Mouse (Mus musculus) cerebellum, adult 8-10 months (tissue): ENCODE measurements around the gene Fbxl4.

Source experiments
- DNase-seq: peaks from one replicate; pipeline ENCODE4 v3.0.0; 2022

The Fbxl4 gene

GRCm38 (mm10) chr4:22477711-22478230, 120.4 kb downstream of the Fbxl4 start:
- no peak for DNase-seq

GRCm38 (mm10) chr4:22478488-22479367, 121.4 kb downstream of the Fbxl4 start:
- no peak for DNase-seq

- no peak for DNase-seq
Measured at GRCm38 (mm10) chr4:22479368-22480090, 122.2 kb downstream of the Fbxl4 start.

DNA sequence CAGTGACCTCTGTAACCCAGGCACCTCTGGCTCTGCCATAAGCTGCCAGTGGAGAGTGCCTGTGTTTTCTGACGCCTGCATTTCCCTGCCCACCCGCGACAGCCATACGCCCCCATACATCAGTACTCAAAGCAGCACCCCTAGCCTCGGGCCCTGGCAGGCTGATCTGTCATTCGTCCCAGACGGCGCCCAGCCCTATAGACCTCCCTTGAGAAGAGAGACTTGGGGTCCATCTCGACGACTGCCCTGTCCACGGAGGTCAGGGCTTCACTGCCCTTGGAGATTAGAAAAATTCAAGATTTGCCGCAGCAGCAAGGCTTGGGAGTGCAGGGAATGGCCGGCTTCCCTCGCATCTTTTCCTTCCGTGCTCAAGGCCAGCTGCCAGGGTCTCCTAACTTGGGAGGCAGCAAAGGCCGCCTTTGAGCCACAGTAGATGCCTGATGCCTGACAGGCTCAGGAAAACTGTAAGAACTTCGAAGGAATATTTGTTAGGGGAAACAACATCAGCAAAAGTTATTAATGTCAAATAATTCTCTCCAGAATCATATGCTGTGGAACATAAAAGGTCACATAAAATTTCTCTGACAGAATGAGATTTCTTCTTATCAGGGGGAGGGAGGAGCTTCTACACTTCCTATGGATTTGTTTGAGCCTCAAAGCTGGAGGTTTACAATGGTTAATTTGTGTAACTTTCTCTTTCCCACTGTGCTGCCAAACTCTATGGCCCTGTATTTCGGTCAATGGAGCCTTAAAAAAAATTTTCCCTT, 122.9 kb downstream of the Fbxl4 start:
- no peak for DNase-seq

- no peak for DNase-seq
Measured at GRCm38 (mm10) chr4:22480858-22481205, 123.5 kb downstream of the Fbxl4 start.

DNA sequence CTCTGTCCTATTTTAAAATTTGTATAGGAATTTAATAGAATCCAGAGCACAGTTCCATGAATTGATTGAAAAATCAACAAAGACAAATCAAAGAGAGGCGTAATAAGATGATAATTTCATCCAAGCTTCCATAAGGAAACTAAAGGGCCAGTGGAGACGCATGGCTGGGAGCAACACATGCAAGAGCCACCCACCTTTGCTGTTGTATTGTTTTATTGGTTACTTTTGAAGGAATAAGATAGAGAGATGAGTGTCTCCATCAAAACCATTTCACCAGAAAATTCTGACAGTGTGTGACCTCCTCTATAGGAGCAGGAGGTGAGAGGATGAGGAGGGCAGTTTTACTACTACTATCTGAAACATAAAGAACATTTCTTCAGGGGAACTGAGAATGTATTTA, 124.8 kb downstream of the Fbxl4 start:
- DNase-seq, result no peak

DNA sequence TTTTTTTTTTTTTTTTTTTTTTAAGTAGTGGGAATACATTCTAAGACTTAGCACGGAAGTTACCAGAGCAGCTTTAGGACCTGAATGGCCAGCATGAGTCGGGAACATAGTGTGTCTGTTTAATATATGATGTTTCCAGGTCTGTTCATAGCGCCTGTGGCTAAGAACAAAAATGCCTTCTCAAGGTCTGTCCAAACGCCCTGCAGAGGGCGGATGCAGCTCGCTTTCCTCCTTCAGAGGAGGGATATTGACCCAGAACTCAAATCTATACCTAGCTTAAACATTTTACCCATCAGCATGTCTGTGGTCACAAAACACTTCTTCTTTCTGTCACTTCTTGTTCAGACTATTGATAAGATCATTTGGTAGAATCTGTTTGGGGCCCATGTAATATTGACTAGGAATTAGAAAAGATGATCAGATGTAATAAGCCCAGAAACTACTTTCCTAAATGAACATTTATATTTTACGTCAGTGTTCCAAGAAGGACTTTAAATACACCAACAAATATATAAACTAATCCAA, 125.5 kb downstream of the Fbxl4 start:
- DNase-seq, result no peak

GRCm38 (mm10) chr4:22483548-22483947, 126.2 kb downstream of the Fbxl4 start:
- no peak for DNase-seq
